Mouse (Mus musculus) C2C12 (cell line): ENCODE measurements at regions not wholly inside any gene's neighbourhood (a gene's known extent, or its start where the extent isn't known, plus 50 kb on each side); places are given as distances from the start of the nearest gene placed in this dataset.

Experiments used
- CTCF ChIP-seq: IDR thresholded peaks from one replicate; pipeline ENCODE4 v1.5.1; 2011; ENCODE audit not compliant: control insufficient read depth, insufficient read depth, insufficient read length
- FOSL1 ChIP-seq: IDR thresholded peaks from one replicate; pipeline ENCODE4 v1.8.0; 2011; ENCODE audit warnings: mild to moderate bottlenecking, low read length; ENCODE audit not compliant: poor library complexity, insufficient read depth, severe bottlenecking
- MAX ChIP-seq: IDR thresholded peaks from one replicate; pipeline ENCODE4 v1.6.1; 2011; ENCODE audit warnings: mild to moderate bottlenecking, control low read depth
- MYOD1 ChIP-seq: IDR thresholded peaks from one replicate; pipeline ENCODE4 v1.6.1; 2011; ENCODE audit warnings: low read depth; ENCODE audit not compliant: control insufficient read depth, insufficient read length

DNA sequence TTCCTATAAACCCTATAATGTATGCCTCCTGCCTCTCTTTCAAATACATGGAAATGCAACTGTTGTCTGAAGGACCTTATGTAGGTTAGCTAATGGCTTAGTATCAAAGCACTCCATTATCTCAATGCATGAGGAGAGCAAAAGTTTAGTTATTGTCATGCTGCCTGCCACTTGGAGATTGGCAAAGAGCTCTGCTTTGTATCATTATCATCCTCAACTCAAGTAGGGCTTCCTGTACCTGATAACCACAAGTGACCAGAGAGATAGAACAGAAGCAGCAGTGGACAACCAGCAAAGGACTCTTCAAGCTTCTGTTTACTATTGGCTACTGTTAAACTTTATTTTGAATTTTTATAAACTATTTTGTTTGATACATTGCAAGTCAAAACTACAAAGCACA is 484.3 kb upstream of the Marcks start:
- TF ChIP-seq CTCF (no peak), MAX (no peak), FOSL1 (no peak), MYOD1 (no peak)
